Comparison of ENCODE assay signal across 10 mouse cellular contexts in genomic region chr16:33697576-33698276, GRCm38 (mm10). TPM values are rescaled to one million over a fixed set of nuclear protein-coding genes. Genes with fewer than 3 reads are reported as not detected.
DNase-seq lines count a peak whose midpoint lies in the region; ATAC-seq and TF ChIP-seq lines count a peak whose summit lies in the region.
"Had no signal": no experiment of that assay in that cellular context is flagged by ENCODE, and none has a peak within 500 bp of the region (broad histone marks: within the 10 kb centered on the region; RNA-seq: fewer than 3 reads in every experiment).

No protein-coding gene starts in this region.

- H3K27ac ChIP-seq in liver, adult 2 months (replicated peaks; ENCODE audit: insufficient read depth, low read depth, low read length): peak overlapping the region; percentile 15; the same call in 1 of the 2 replicates
- H3K27ac ChIP-seq in liver, embryonic 12.5 days: no peak overlapping the region
- peak overlapping the region; percentile 60; the same call in 1 of the 2 replicates for H3K27ac ChIP-seq in embryonic facial prominence, embryonic 15.5 days (replicated peaks)
- peak overlapping the region; percentile 75 for H3K27ac ChIP-seq in heart, postnatal 0 days (ENCODE audit: low read depth)
- peak overlapping the region; percentile 8; the same call in 1 of the 2 replicates for H3K27ac ChIP-seq in midbrain, embryonic 14.5 days (replicated peaks; ENCODE audit: low read depth, low read length)
- H3K27ac ChIP-seq: liver, embryonic 15.5 days had no signal

- ATAC-seq in liver, embryonic 12.5 days: no peak
- peak; percentile 24; the same call in 1 of the 2 replicates for ATAC-seq in embryonic facial prominence, embryonic 15.5 days (ENCODE audit: insufficient number of reproducible peaks, low FRiP score, low TSS enrichment, low read depth)
- ATAC-seq in heart, postnatal 0 days (ENCODE audit: insufficient read depth, low read depth): no peak
- ATAC-seq in midbrain, embryonic 14.5 days (ENCODE audit: low FRiP score, low TSS enrichment): no peak
- ATAC-seq: Patski had no signal

- H3K9ac ChIP-seq in liver, adult 2 months (ENCODE audit: low read depth, low read length): no peak overlapping the region
- H3K9ac ChIP-seq in liver, embryonic 12.5 days: no peak overlapping the region
- H3K9ac ChIP-seq in embryonic facial prominence, embryonic 15.5 days: no peak overlapping the region
- H3K9ac ChIP-seq in heart, postnatal 0 days (replicated peaks; ENCODE audit: low read depth, low read length): no peak overlapping the region
- H3K9ac ChIP-seq in midbrain, embryonic 14.5 days (replicated peaks; ENCODE audit: low read length): no peak overlapping the region
- H3K9ac ChIP-seq: liver, embryonic 15.5 days had no signal

- H3K27me3 ChIP-seq in liver, adult 2 months (ENCODE audit: control insufficient read depth, insufficient read depth, low read length): no peaks in the 10 kb centered on the region
- H3K27me3 ChIP-seq in liver, embryonic 12.5 days (replicated peaks): no peaks in the 10 kb centered on the region
- no peaks in the 10 kb centered on the region for H3K27me3 ChIP-seq in embryonic facial prominence, embryonic 15.5 days
- H3K27me3 ChIP-seq in heart, postnatal 0 days (ENCODE audit: control insufficient read depth, insufficient read depth, low read length): no peaks in the 10 kb centered on the region
- no peaks in the 10 kb centered on the region for H3K27me3 ChIP-seq in midbrain, embryonic 14.5 days (ENCODE audit: control insufficient read depth, insufficient read depth, low read length)
- H3K27me3 ChIP-seq: liver, embryonic 15.5 days; Patski had no signal

- peaks cover 10% of the 10 kb centered on the region for H3K79me2 ChIP-seq in liver, adult 2 months (ENCODE audit: control insufficient read depth, insufficient read depth, low read length)

- H3K4me3 ChIP-seq in liver, adult 2 months (ENCODE audit: insufficient read depth, low read depth, low read length): no peak overlapping the region
- H3K4me3 ChIP-seq in liver, embryonic 12.5 days: no peak overlapping the region
- H3K4me3 ChIP-seq in embryonic facial prominence, embryonic 15.5 days (replicated peaks): no peak overlapping the region
- H3K4me3 ChIP-seq in heart, postnatal 0 days (ENCODE audit: low read depth, low read length): no peak overlapping the region
- no peak overlapping the region for H3K4me3 ChIP-seq in midbrain, embryonic 14.5 days (replicated peaks; ENCODE audit: low read depth, low read length)
- H3K4me3 ChIP-seq: liver, embryonic 15.5 days had no signal

- DNase-seq in liver, adult 2 months (ENCODE audit: extremely low read depth, low read depth, low spot score): no peak
- no peak for DNase-seq in heart, postnatal 0 days (ENCODE audit: low spot score)
- DNase-seq in midbrain, embryonic 14.5 days: no peak
- DNase-seq in MN1 (ENCODE audit: low spot score): no peak
- DNase-seq in frontal cortex, postnatal 14 days (ENCODE audit: low spot score in 2 of 2): no peak
- DNase-seq in layer of hippocampus, adult 11-12 months (ENCODE audit: low spot score): no peak

- peaks cover 2% of the 10 kb centered on the region for H3K4me1 ChIP-seq in liver, adult 2 months (ENCODE audit: control insufficient read depth, insufficient read depth, low read length)
- H3K4me1 ChIP-seq in liver, embryonic 12.5 days: peaks cover 35% of the 10 kb centered on the region
- peaks cover 65% of the 10 kb centered on the region for H3K4me1 ChIP-seq in embryonic facial prominence, embryonic 15.5 days
- H3K4me1 ChIP-seq in heart, postnatal 0 days (ENCODE audit: control insufficient read depth, insufficient read depth): peaks cover 57% of the 10 kb centered on the region
- H3K4me1 ChIP-seq in midbrain, embryonic 14.5 days (ENCODE audit: control insufficient read depth, insufficient read depth, low read length): peaks cover 20% of the 10 kb centered on the region

- WGBS in liver, adult 2 months: 69% methylated on average over 9 of the region's 9 CpGs
- WGBS in liver, embryonic 12.5 days (ENCODE audit: insufficient replicate concordance): 64% methylated on average over 9 of the region's 9 CpGs
- 56% methylated on average over 9 of the region's 9 CpGs for WGBS in embryonic facial prominence, embryonic 15.5 days
- WGBS in heart, postnatal 0 days: 45% methylated on average over 9 of the region's 9 CpGs
- WGBS in midbrain, embryonic 14.5 days: 21% methylated on average over 9 of the region's 9 CpGs

- no peaks in the 10 kb centered on the region for H3K36me3 ChIP-seq in liver, adult 2 months (ENCODE audit: control insufficient read depth, insufficient read depth, low read length)
- H3K36me3 ChIP-seq in liver, embryonic 12.5 days: 0 out of 2 replicates have a peak, but pooled peaks cover 3% of the 10 kb centered on the region
- no peaks in the 10 kb centered on the region for H3K36me3 ChIP-seq in embryonic facial prominence, embryonic 15.5 days
- H3K36me3 ChIP-seq in heart, postnatal 0 days (replicated peaks; ENCODE audit: control insufficient read depth, insufficient read depth, low read length): peaks cover 23% of the 10 kb centered on the region; the same call in 1 of the 2 replicates
- H3K36me3 ChIP-seq in midbrain, embryonic 14.5 days (ENCODE audit: control insufficient read depth, insufficient read depth, low read length): no peaks in the 10 kb centered on the region
- H3K36me3 ChIP-seq: liver, embryonic 15.5 days had no signal

- TF ChIP-seq POLR2A in liver, adult 2 months (IDR thresholded peaks at IDR 0.05; ENCODE audit: extremely low read depth, insufficient read depth, low read length): no peak

- no peak overlapping the region for H3K4me2 ChIP-seq in liver, embryonic 12.5 days
- no peak overlapping the region for H3K4me2 ChIP-seq in embryonic facial prominence, embryonic 15.5 days (replicated peaks)
- H3K4me2 ChIP-seq in heart, postnatal 0 days (ENCODE audit: low read depth, low read length): no peak overlapping the region
- H3K4me2 ChIP-seq in midbrain, embryonic 14.5 days (ENCODE audit: low read length): no peak overlapping the region
- H3K4me2 ChIP-seq: liver, embryonic 15.5 days had no signal

- no peaks in the 10 kb centered on the region for H3K9me3 ChIP-seq in liver, embryonic 12.5 days (replicated peaks)
- no peaks in the 10 kb centered on the region for H3K9me3 ChIP-seq in embryonic facial prominence, embryonic 15.5 days (replicated peaks)
- no peaks in the 10 kb centered on the region for H3K9me3 ChIP-seq in heart, postnatal 0 days (replicated peaks; ENCODE audit: control insufficient read depth, low read length)
- no peaks in the 10 kb centered on the region for H3K9me3 ChIP-seq in midbrain, embryonic 14.5 days (ENCODE audit: control insufficient read depth, low read length)
- H3K9me3 ChIP-seq: liver, embryonic 15.5 days had no signal

- no peak for TF ChIP-seq CTCF in liver, adult 2 months (IDR thresholded peaks at IDR 0.05; ENCODE audit: low read depth, low read length)
- no peak for TF ChIP-seq CTCF in heart, postnatal 0 days (IDR thresholded peaks at IDR 0.05; ENCODE audit: low read depth)

- no peak for TF ChIP-seq EP300 in heart, postnatal 0 days (IDR thresholded peaks at IDR 0.05; ENCODE audit: low read depth)

RNA-seq across cellular contexts. Expression of gene Heg1, which starts 13.6 kb away (rescaled TPM):
- total RNA-seq in liver, adult 2 months (2014; rRNA removed): 8.6 and 12.6 TPM in 2 replicates
- polyA plus RNA-seq in liver, adult 2 months (2012; rRNA removed): 5.7 and 5.8 TPM in 2 replicates
- 8.5 and 8.9 TPM in 2 replicates for polyA plus RNA-seq in liver, embryonic 12.5 days (2016; fragmentation: Nextera tagmentation; extraction: Ambion mirVana)
- 19.5 and 20.4 TPM in 2 replicates for polyA plus RNA-seq in embryonic facial prominence, embryonic 15.5 days (2015; fragmentation: Nextera tagmentation; extraction: Ambion mirVana)
- 93.7 and 94.2 TPM in 2 replicates for total RNA-seq in heart, postnatal 0 days (2014; rRNA removed; ENCODE audit: low replicate concordance)
- 24.5 and 28.7 TPM in 2 replicates for polyA plus RNA-seq in heart, postnatal 0 days (2015; fragmentation: Nextera tagmentation; extraction: Ambion mirVana)
- polyA plus RNA-seq in midbrain, embryonic 14.5 days (2014; fragmentation: Nextera tagmentation; extraction: Ambion mirVana): 8.9 and 15.9 TPM in 2 replicates
